Mouse (Mus musculus): ENCODE data around the gene Slit2.

Gene Slit2

DNA sequence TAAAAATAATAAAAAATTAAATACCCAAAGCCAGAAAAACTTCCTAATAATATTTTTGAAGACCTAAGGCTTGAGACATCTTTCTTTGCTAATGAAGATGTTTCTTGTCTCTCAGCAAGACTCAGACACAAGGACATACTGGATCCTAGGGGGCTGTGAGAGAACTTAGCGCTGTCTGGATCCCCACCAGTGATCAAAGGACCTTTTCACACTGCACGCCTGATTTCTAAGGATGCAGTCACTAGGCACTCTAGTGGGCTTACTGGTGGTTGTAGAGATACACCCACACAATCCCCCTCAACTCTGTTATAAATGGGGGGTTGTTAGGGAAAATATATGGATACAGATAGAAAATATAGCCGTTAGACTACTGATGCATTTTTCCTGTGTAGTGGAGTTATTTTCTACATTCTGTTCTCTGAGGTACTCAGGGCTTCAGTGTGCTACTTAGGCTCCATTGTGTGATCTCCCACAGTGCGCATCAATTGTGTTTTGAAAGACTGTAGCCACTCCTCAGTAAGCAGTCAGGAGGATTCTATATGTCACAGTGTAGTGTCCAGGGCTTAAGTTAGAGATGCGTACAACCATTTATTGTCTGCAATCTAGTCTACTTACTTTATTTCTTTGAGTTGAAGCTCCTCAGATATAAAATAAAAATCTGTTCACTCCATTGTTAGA is 67.8 kb downstream of the Slit2 start:
- DNase-seq (ENCODE audit: low read depth, low spot score): no peak

- DNase-seq (ENCODE audit: low read depth, low spot score): no peak
Measured at GRCm38 (mm10) chr5:48058612-48059011, 75.7 kb downstream of the Slit2 start.

DNA sequence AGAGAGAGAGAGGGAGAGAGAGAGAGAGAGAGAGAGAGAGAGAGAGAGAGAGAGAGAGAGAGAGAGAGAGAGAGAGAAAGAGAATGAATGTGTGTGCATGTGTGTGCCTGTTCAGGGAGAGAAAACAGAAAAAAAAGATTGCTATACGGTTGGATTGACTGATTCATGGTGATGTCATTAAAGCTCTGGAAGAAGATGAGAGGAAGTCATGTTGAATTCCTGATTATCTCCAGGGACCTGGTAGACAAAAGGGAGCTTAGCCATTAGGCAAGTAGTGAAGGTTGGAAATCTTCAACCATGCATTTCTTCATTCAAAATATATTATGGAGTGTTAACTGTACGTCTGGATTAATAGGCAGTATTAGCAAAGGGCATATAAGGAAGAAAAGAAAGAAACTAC is 77.8 kb downstream of the Slit2 start:
- DNase-seq (ENCODE audit: low read depth, low spot score): no peak

DNA sequence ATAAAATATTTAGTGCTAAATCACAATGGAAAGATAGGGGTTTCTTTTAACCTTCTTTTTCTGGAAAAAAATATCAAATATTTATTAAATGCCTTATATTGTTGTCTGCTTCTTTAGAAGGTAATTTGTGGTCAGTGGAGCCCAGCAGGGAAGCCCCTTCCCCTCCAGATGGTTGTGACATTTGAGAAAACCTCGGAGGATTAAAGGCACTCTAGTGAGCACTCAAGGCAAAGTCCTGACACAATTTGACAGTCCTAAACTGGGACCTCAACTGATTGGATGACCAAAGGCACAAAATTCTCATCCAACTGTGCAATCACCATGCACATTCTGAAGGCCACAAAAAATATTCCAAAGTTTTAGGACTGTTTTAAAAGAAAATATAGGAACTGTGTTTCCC is 95.8 kb downstream of the Slit2 start:
- DNase-seq (ENCODE audit: low read depth, low spot score): no peak

DNA sequence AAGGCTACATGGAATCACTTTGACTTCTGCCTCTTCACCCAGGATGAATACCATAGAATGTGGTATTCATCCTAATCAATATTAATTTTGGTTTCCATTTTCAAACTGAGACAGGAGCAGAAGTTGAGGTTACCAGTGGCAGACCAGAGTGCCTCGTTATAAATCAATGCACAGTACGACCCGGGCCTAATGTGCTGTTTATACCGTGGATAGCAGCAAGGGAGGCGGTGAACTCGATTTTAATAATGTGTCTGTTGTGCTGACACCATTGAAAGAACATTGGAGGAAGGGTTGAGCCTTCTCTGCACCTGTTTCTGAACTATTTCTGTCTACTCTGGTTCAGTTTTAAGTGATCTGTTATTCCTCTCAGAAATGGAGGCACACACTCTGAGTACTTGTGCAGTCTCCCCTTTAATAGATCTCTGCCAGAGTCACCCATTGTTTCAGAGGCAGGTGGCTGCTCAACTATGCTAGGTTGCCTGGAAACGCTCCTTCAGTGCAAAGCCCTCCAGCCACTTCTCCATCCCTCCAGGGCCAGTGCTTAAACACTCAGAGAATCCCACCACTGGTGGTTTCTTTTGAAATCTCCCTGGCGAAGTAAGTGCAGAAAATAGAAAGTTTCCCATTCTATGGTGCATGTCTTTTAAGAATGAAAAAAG is 98.4 kb downstream of the Slit2 start:
- no peak for DNase-seq (ENCODE audit: low read depth, low spot score)

- no peak for DNase-seq (ENCODE audit: low read depth, low spot score)
Measured at GRCm38 (mm10) chr5:48113400-48113799, 130.5 kb downstream of the Slit2 start.

DNA sequence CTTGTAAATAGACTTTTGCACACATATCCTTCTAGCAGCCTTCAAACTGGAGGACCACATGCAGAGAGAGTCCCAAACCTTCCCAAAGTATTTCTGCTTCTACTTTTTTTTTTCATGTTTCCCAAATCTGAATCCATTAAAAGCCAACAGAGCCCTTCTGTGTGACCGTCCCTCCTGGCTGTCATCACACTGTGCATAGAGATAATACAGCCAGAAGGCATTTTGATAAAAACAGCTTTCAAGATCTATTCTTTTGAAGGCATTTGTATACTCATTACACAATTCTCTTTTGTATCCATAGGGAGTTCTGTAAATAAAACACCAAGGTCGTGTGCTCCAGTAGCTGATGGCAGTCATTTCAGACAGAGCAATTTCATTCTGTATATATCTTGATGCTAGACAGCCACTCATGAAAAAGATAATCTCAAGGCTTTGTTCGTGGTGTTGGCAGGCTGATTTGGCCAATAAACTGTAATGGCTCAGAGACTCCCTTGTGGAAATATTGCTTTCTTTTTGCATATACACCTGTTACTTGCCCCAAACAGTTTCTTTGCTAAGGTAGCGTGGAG is 132.1 kb downstream of the Slit2 start:
- DNase-seq (ENCODE audit: low read depth, low spot score): no peak

- DNase-seq (ENCODE audit: low read depth, low spot score): no peak
Measured at GRCm38 (mm10) chr5:48122651-48123050, 139.7 kb downstream of the Slit2 start.

DNA sequence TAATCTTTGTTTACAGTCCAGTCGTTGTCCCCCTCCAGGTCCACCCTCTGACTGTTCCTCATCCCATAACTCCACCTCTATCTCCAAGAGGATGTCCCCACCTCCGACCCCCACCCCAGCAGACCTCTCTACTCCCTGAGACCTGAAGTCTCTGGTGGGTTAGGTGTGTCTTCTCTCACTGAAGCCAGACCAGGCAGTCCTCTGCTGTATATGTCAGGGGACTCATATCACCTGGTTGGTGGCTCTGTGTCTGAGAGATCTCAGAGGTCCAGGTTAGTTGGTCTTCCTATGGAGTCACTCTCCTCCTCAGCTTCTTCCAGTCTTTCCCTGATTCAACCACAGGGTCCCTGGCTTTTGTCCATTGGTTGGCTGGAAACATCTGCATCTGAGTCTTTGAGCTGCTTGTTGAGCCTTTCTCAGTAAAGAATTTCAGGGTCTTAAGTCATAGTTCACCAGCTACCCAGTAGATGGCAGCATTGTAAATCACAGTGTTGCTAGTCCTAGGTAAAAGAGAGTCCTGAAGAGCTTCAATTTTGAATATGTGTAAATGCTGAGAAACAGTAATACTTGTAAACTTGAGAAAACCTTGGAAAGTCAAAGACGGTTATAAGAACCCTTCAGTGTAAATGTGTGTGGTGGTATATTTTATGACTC is 143.0 kb downstream of the Slit2 start:
- DNase-seq (ENCODE audit: low read depth, low spot score): no peak

DNA sequence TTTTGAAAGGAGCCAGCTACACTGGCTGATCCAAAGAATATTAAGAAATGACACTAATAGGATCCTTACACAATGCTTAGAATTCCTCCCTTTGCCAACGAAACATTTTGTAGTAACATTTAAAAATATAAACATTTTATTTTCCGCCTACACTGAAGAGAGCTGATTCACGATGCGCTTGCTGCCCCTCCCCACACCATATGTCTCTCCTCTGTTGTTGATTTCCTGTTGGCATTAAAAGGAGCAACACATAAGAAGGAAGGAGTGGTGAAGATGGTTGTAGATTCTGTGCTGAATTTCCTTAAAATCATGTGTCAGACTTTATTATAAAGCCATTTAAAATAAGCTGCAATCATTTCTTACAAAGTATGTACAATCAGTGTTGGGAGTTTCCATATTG is 147.0 kb downstream of the Slit2 start:
- DNase-seq (ENCODE audit: low read depth, low spot score): no peak

GRCm38 (mm10) chr5:48136571-48136970 is 153.6 kb downstream of the Slit2 start:
- DNase-seq (ENCODE audit: low read depth, low spot score): no peak

- no peak for DNase-seq (ENCODE audit: low read depth, low spot score)
Measured at GRCm38 (mm10) chr5:48138849-48139487, 156.0 kb downstream of the Slit2 start.

- no peak for DNase-seq (ENCODE audit: low read depth, low spot score)
Measured at GRCm38 (mm10) chr5:48139488-48139862, 156.5 kb downstream of the Slit2 start.

DNA sequence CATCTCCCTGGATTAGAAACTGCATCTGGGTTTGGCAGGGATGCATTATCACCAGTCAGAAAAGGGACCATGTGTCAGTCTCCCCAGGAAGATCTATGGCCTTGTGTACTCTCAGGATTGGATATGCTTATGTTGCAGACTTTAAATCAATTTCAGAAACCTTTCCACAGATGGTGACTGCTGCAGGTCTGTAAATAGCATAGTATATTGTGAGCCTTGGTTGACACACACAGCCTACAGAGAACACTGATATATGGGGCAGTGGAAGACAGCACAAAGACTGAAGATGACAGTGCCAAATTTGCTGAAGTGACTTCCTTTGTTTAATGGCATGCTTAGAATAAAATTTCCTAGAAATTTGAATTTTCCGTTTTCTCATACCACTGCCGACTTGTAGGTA is 163.1 kb downstream of the Slit2 start:
- no peak for DNase-seq (ENCODE audit: low read depth, low spot score)

GRCm38 (mm10) chr5:48160829-48161228 is 177.9 kb downstream of the Slit2 start:
- no peak for DNase-seq (ENCODE audit: low read depth, low spot score)

GRCm38 (mm10) chr5:48181646-48182302 is 198.8 kb downstream of the Slit2 start:
- DNase-seq (ENCODE audit: low read depth, low spot score): no peak

DNA sequence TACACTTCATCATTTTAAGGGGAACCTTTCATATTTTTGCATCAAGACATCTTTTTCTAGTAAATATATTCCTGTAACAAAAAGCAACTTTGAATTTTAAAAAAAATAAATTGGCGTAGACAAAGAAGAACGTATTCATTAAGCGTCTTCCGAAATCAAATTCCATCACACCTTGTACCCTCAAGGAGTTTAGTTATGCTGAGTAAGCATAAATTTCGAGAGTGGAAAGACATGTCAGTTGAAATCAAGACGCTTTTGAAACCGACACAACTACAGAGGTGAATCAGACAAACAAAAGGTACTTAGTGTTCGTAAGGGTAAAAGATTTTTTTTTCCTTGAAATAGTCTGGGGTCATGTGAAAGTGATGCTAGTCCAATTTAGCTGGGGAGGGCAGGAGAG is 201.4 kb downstream of the Slit2 start:
- no peak for DNase-seq (ENCODE audit: low read depth, low spot score)

- no peak for DNase-seq (ENCODE audit: low read depth, low spot score)
Measured at GRCm38 (mm10) chr5:48187819-48188218, 204.9 kb downstream of the Slit2 start.

- DNase-seq (ENCODE audit: low read depth, low spot score): no peak
Measured at GRCm38 (mm10) chr5:48199380-48199779, 216.4 kb downstream of the Slit2 start.

- no peak for DNase-seq (ENCODE audit: low read depth, low spot score)
Measured at GRCm38 (mm10) chr5:48215248-48215647, 232.3 kb downstream of the Slit2 start.

DNA sequence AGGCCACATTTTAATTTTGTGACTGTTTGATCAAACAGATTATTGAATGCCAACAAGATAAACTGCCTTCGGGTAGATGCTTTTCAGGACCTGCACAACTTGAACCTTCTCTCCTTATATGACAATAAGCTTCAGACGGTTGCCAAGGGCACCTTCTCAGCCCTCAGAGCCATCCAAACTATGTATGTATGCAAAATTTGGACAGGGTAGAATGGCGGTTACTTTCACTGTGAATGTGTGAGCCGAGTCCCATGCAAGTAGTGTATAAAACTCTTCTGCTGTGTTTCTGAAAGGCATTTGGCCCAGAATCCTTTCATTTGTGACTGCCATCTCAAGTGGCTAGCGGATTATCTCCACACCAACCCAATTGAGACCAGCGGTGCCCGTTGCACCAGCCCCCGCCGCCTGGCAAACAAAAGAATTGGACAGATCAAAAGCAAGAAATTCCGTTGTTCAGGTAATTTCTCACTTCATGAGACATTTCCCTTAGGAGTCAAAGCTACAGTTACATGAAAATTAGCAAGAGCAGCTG is 236.8 kb downstream of the Slit2 start:
- no peak for DNase-seq (ENCODE audit: low read depth, low spot score)
